Mouse (Mus musculus) gastrocnemius, adult 2 months (tissue): ENCODE results near the gene Trim8. TPM values are rescaled to one million over a fixed set of nuclear protein-coding genes. Genes with fewer than 3 reads are reported as not detected.

Source experiments
- DNase-seq: peaks from one replicate; pipeline ENCODE4 v3.0.0; 2022
- H3K27ac ChIP-seq: fragments of 200-600 bp; 2 replicates; pipeline ENCODE4 v1.8.1; 2022; ENCODE audit warnings: mild to moderate bottlenecking
- H3K4me3 ChIP-seq: fragments of 200-600 bp; 2 replicates; pipeline ENCODE4 v1.8.1; 2022; ENCODE audit warnings: mild to moderate bottlenecking, moderate library complexity
- CTCF ChIP-seq: fragments of 200-600 bp; IDR thresholded peaks from 2 replicates; pipeline ENCODE4 v1.8.1; 2022; ENCODE audit warnings: antibody characterized with exemption, mild to moderate bottlenecking, moderate library complexity
- intact Hi-C: fragments of 180-260 bp; cut with DNase I; formaldehyde crosslinking; loops from one replicate; pipeline ENCODE4 v1.15.1; 2025
- total RNA-seq, 2 experiments: library from RNA; stranded (reverse); gene quantifications; 2 replicates each; pipeline ENCODE4 v1.2.3; 2021

Gene Trim8
- total RNA-seq, 2 experiments from 2014 or later, result 20.2 to 20.7 TPM

DNA sequence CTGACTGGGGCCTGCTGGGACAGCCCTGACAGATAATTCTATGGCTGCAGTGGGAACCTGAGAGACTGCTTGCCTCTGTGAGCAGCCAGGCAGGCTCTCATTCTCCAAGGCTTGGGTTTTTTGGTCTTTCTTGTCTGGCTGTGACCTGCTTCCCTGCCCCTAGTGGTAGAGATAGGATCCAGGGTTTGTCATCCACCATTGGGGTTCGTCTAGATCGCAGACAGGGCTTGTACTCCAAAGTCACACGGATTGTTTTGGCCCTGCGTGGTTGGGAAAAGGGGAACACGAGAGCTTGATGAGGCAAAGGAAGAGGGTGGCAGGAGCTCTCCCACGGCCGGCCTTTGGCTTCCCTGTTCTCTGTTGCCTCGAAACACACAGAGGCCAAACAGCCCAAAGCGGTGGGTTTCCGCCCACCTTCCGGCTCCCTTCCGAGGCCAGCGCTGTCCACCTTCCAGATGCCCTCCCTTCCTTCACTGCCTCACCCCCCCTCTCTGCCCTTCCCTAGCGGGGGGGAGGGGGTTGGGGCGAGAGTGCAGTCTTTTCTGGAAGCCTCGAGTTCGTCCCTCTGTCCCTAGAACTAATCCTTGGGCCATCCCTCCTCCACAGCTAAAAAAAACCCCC is 18.5 kb upstream of the Trim8 start:
- Histone ChIP-seq H3K27ac (peak overlapping the region; percentile 70), H3K4me3 (no peak overlapping the region)
- intact Hi-C loops, result no loop called here
- TF ChIP-seq CTCF, result peak; percentile 31; the same call in 1 of the 2 replicates
- peak; percentile 22 for DNase-seq

DNA sequence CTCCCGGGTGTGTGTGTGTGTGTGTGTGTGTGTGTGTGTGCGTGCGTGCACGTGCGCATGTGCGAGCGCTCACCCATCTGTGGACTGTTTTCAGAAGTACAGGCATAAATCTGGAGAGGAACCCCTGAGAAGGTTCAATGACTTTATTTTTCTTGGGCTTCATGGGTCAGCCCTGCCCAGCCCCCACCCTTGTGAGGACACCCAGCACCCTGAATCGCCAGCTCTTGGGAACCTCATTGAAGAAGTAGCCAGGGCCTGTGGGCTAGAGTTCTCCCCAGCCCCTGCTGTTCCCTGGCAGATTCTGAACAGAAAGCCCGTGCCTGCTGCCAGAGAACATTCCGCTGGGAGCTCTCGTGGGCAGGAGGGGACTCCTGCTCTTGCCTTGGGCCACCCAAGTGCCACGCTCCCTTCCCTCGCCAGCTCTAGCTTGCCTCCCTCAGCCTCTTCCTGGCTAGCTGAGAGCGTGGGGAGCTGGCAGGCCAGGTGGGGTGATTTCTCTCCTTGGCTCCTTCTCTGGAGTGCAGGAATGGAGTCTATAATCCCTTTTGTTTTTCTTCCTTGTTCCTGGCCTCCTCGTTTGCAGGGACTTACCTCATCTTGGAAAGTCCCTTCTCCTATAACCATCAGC is 17.7 kb upstream of the Trim8 start:
- no peak for TF ChIP-seq CTCF
- intact Hi-C loops, result no loop called here
- H3K4me3 ChIP-seq, result peak overlapping the region; percentile 38
- DNase-seq, result peak; percentile 54
- H3K27ac ChIP-seq, result peak overlapping the region; percentile 70

DNA sequence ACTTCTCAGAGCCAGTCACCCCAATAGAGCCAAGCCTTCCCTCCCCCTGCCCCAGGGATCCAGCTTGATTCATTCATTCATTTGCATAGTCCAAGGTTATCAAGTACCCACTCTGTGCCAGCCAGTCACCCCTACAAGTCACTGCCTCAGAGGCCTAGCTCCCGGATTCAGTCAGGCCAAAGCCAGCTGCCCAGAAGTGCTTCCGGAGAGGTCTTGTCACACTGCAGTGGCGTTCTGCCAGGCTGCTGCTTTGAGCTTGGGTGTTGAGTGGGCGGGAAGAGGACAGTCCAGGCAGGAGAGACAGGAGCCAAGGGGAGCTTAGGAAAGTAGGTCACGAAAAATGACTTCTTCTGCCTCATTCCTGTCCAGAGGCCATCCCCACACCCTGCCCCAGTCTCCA is 17.0 kb upstream of the Trim8 start:
- TF ChIP-seq CTCF, result no peak
- peak; percentile 85 for DNase-seq
- H3K4me3 ChIP-seq, result peak overlapping the region; percentile 38
- peak overlapping the region; percentile 70 for H3K27ac ChIP-seq
- intact Hi-C loops, result no loop called here

GRCm38 (mm10) chr19:46485847-46486246 is 15.7 kb upstream of the Trim8 start:
- no peak for TF ChIP-seq CTCF
- intact Hi-C loops, result no loop called here
- H3K27ac ChIP-seq, result peak overlapping the region; percentile 70; the same call in 1 of the 2 replicates

GRCm38 (mm10) chr19:46486709-46487108 is 14.8 kb upstream of the Trim8 start:
- H3K27ac ChIP-seq, result peak overlapping the region; percentile 70; the same call in 1 of the 2 replicates
- peak; percentile 21 for DNase-seq

More at GRCm38 (mm10) chr19:46485847-46486246, 15.7 kb upstream of the Trim8 start:
- peak; percentile 43 for DNase-seq
- H3K4me3 ChIP-seq, result no peak overlapping the region

DNA sequence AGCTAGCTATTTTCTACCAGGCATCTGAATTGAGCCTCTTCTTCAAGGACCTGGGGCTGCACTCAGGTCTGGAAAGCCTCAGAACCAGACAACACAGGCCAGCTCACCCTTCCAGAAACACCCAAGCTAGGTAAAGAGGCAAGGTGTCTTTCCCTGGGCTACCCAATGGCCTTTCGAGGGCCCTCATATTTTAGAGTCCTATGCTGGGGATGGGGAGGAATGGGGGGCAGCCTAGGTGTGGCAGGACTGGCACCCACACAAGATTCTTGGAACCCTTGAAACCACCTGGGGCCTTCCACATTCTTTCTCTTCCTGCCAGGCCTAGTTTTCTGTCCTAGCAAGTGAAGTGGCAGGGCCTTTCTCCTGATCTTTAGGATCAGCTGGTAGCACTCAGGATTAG is 12.1 kb upstream of the Trim8 start:
- Histone ChIP-seq H3K27ac (no peak overlapping the region), H3K4me3 (no peak overlapping the region)
- no peak for TF ChIP-seq CTCF
- intact Hi-C loops, result no loop called here
- no peak for DNase-seq

More at GRCm38 (mm10) chr19:46486709-46487108, 14.8 kb upstream of the Trim8 start:
- no peak overlapping the region for H3K4me3 ChIP-seq
- intact Hi-C loops, result no loop called here
- no peak for TF ChIP-seq CTCF

GRCm38 (mm10) chr19:46490634-46491033 is 10.9 kb upstream of the Trim8 start:
- intact Hi-C loops, result no loop called here
- no peak for TF ChIP-seq CTCF
- no peak overlapping the region for H3K4me3 ChIP-seq
- DNase-seq, result peak; percentile 59
- no peak overlapping the region for H3K27ac ChIP-seq

GRCm38 (mm10) chr19:46495136-46495535 is 6.4 kb upstream of the Trim8 start:
- Histone ChIP-seq H3K4me3 (no peak overlapping the region), H3K27ac (no peak overlapping the region)
- no peak for TF ChIP-seq CTCF
- intact Hi-C loops, result no loop called here
- peak; percentile 11 for DNase-seq

DNA sequence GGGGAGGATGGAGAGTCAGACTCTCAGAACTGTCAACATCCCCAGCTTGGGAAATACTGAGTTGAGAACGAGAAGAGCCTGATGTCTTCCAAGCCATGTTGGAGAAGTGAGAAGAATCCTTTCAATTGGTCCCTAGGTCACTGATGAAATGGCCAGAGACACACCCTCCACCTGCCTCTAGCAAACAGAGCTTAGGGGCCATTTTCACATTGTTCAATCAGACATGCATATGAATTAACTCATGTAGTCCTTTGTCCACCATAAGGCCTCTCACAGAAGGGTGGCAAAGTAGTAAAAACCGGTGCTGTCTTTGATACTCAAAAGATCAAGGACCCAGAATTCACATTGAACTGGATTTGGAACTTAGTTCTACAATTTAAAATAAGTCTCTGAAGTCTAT is 4.3 kb upstream of the Trim8 start:
- H3K27ac ChIP-seq, result no peak overlapping the region
- TF ChIP-seq CTCF, result no peak
- no peak for DNase-seq
- H3K4me3 ChIP-seq, result no peak overlapping the region
- intact Hi-C loops, result no loop called here

- H3K4me3 ChIP-seq, result peak overlapping the region; percentile 95
- TF ChIP-seq CTCF, result no peak
- H3K27ac ChIP-seq, result peak overlapping the region; percentile 99
- intact Hi-C loops, result no loop called here
- no peak for DNase-seq
These were observed 2.0 kb upstream of the Trim8 start for GRCm38 (mm10) chr19:46499539-46499835.

DNA sequence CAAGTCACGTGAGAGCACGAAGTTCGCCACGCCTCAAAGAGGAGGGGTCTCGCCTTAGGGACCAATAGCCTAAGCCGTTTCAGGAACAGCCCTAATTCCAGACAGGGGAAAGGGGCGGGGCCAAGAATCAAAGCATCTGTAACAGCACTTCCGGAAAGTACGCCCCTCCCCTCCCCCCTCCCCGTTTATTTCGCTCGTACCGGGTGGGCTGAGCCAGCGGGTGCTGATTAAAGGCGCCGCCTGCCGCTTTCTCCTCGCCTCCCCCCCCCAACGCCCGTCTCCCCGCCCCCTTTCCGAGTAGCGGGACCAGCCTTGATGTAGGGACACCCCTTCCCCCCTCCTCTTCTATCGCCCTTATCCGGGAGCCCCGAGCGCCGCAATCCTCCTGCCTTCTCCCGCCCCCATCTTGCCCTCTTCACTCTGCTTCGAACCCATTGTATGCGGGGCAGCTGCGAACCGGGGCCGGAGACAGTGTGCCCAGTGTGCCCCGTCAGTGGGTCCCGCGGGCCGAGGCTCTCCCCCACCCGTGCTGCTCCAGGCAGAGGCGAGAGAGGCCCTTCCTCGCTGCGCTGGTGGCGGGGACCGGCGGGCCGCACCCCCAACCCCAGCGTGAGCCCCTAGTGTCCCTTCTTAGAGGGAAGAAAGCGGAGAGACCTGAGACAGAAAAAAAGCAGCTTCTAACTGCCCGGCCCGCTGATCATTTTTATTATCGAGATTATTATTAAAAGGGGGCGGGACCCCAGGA is 1.5 kb upstream of the Trim8 start:
- peak overlapping the region; percentile 99 for H3K27ac ChIP-seq
- no peak for TF ChIP-seq CTCF
- intact Hi-C loops, result no loop called here
- DNase-seq, result peak; percentile 97
- H3K4me3 ChIP-seq, result peak overlapping the region; percentile 95

- intact Hi-C loops, result no loop called here
- TF ChIP-seq CTCF, result peak; percentile 14; the same call in 1 of the 2 replicates
- peak; percentile 85 for DNase-seq
- Histone ChIP-seq H3K27ac (peak overlapping the region; percentile 99), H3K4me3 (peak overlapping the region; percentile 95)
These were observed 741 bp upstream of the Trim8 start for GRCm38 (mm10) chr19:46500581-46501341.
